Mouse (Mus musculus) kidney, embryonic 14.5 days (tissue): ENCODE measurements around the gene Umps. TPM values are rescaled to one million over a fixed set of nuclear protein-coding genes. Genes with fewer than 3 reads are reported as not detected.

Experiments
- ATAC-seq: fragments of 200-750 bp; cut with Nextera tagmentation; 2 replicates; pipeline ENCODE4 v1.8.0; 2017; ENCODE audit warnings: moderate number of reproducible peaks, mild to moderate bottlenecking, moderate TSS enrichment, moderate library complexity; ENCODE audit not compliant: low FRiP score, low TSS enrichment
- H3K27ac ChIP-seq: fragments of 300-500 bp; sonication (generic); 2 replicates; pipeline ENCODE4 v1.5.1; 2014; ENCODE audit warnings: low read depth, mild to moderate bottlenecking, low read length, moderate library complexity, mixed read lengths
- H3K27me3 ChIP-seq: fragments of 300-500 bp; sonication (generic); 2 replicates; pipeline ENCODE4 v1.6.1; 2014; ENCODE audit warnings: mild to moderate bottlenecking, low read length; ENCODE audit not compliant: control insufficient read depth, insufficient read depth
- H3K36me3 ChIP-seq: fragments of 300-500 bp; sonication (generic); 2 replicates; pipeline ENCODE4 v1.6.1; 2014; ENCODE audit warnings: low read length, mixed read lengths; ENCODE audit not compliant: control insufficient read depth, insufficient read depth
- H3K4me1 ChIP-seq: fragments of 300-500 bp; sonication (generic); 2 replicates; pipeline ENCODE4 v1.6.1; 2014; ENCODE audit warnings: low read length, mixed read lengths; ENCODE audit not compliant: control insufficient read depth, insufficient read depth
- H3K4me2 ChIP-seq: fragments of 300-500 bp; sonication (generic); replicated peaks from 2 replicates; pipeline ENCODE4 v1.6.1; 2014; ENCODE audit warnings: low read depth, mild to moderate bottlenecking, low read length
- H3K4me3 ChIP-seq: fragments of 300-500 bp; sonication (generic); 2 replicates; pipeline ENCODE4 v1.5.1; 2014; ENCODE audit warnings: mild to moderate bottlenecking, low read length
- H3K9ac ChIP-seq: fragments of 300-500 bp; sonication (generic); 2 replicates; pipeline ENCODE4 v1.6.1; 2014; ENCODE audit warnings: low read depth, mild to moderate bottlenecking, low read length, moderate library complexity
- H3K9me3 ChIP-seq: fragments of 300-500 bp; sonication (generic); 2 replicates; pipeline ENCODE4 v1.6.1; 2016; ENCODE audit warnings: low read length; ENCODE audit not compliant: control insufficient read depth
- WGBS: fragments of 180-500 bp; shearing (Covaris S2); extraction: QIAGEN DNeasy Blood & Tissue Kit; methylation state at CpG from one replicate; pipeline ENCODE4 v1.1.7; 2014; 5-methylcytosine and 5-hydroxymethylcytosine counted together
- polyA plus RNA-seq: library from polyadenylated mRNA; unstranded; fragments of >200 nt; fragmentation: Nextera tagmentation; extraction: Ambion mirVana; gene quantifications from 2 replicates; pipeline ENCODE4 v1.2.1, GENCODE M21; 2014

Gene Umps
- polyA plus RNA-seq, 1 experiment from 2014 or later, result 72.2 TPM

- no peak for ATAC-seq
- Histone ChIP-seq H3K4me2 (no peak overlapping the region), H3K4me1 (no peaks in the 10 kb centered on the region), H3K4me3 (no peak overlapping the region), H3K36me3 (no peaks in the 10 kb centered on the region), H3K9me3 (no peaks in the 10 kb centered on the region), H3K27me3 (no peaks in the 10 kb centered on the region), H3K9ac (no peak overlapping the region), H3K27ac (no peak overlapping the region)
- 86% methylated on average over 6 of the region's 6 CpGs for WGBS
These were observed 31.2 kb upstream of the Umps start for GRCm38 (mm10) chr16:33998011-33998410.

GRCm38 (mm10) chr16:33996030-33996429 is 29.2 kb upstream of the Umps start:
- ATAC-seq, result no peak
- no peak overlapping the region for H3K9ac ChIP-seq
- H3K27me3 ChIP-seq, result no peaks in the 10 kb centered on the region
- H3K4me1 ChIP-seq, result no peaks in the 10 kb centered on the region
- WGBS, result 7% methylated on average over 5 of the region's 5 CpGs
- H3K4me2 ChIP-seq, result no peak overlapping the region
- H3K4me3 ChIP-seq, result no peak overlapping the region
- H3K9me3 ChIP-seq, result no peaks in the 10 kb centered on the region
- no peak overlapping the region for H3K27ac ChIP-seq
- no peaks in the 10 kb centered on the region for H3K36me3 ChIP-seq

GRCm38 (mm10) chr16:33995496-33995895 is 28.7 kb upstream of the Umps start:
- no peaks in the 10 kb centered on the region for H3K4me1 ChIP-seq
- no peak overlapping the region for H3K9ac ChIP-seq
- H3K36me3 ChIP-seq, result no peaks in the 10 kb centered on the region
- H3K27me3 ChIP-seq, result no peaks in the 10 kb centered on the region
- H3K4me2 ChIP-seq, result no peak overlapping the region
- no peak overlapping the region for H3K4me3 ChIP-seq
- no peak for ATAC-seq
- WGBS, result 72% methylated on average over 3 of the region's 3 CpGs
- no peaks in the 10 kb centered on the region for H3K9me3 ChIP-seq
- H3K27ac ChIP-seq, result no peak overlapping the region

DNA sequence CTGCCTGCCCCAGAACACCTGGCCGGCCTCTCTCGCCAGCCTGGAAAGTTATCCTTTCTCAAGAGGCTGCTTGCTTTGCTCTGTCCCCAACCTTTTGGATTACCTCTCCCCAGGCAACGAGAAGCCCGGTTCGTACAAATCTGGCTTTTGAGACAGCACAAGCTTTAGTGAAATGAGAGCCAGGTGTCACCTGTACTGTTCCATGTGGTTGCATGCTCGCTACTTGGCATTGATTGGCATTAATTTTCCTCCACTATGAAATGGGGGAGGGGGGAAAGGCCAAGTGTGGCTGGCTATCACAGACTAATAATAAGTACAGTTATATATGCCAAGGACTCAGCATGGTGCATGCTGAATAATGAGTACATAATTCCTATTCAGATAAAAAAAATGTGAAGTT is 27.5 kb upstream of the Umps start:
- WGBS, result 86% methylated on average over 6 of the region's 6 CpGs
- ATAC-seq, result no peak
- H3K9me3 ChIP-seq, result no peaks in the 10 kb centered on the region

GRCm38 (mm10) chr16:33990712-33991111 is 23.9 kb upstream of the Umps start:
- 0 out of 2 replicates have a peak, but pooled peaks cover 2% of the 10 kb centered on the region for H3K4me1 ChIP-seq
- H3K4me3 ChIP-seq, result no peak overlapping the region
- no peak overlapping the region for H3K27ac ChIP-seq
- H3K36me3 ChIP-seq, result no peaks in the 10 kb centered on the region
- H3K9me3 ChIP-seq, result no peaks in the 10 kb centered on the region
- WGBS, result 85% methylated on average over 4 of the region's 4 CpGs
- H3K4me2 ChIP-seq, result no peak overlapping the region
- H3K27me3 ChIP-seq, result no peaks in the 10 kb centered on the region
- no peak overlapping the region for H3K9ac ChIP-seq
- ATAC-seq, result no peak

More for the DNA sequence above, 27.5 kb upstream of the Umps start:
- Histone ChIP-seq H3K27ac (no peak overlapping the region), H3K4me2 (no peak overlapping the region), H3K27me3 (no peaks in the 10 kb centered on the region), H3K9ac (no peak overlapping the region), H3K36me3 (no peaks in the 10 kb centered on the region), H3K4me1 (no peaks in the 10 kb centered on the region), H3K4me3 (no peak overlapping the region)

DNA sequence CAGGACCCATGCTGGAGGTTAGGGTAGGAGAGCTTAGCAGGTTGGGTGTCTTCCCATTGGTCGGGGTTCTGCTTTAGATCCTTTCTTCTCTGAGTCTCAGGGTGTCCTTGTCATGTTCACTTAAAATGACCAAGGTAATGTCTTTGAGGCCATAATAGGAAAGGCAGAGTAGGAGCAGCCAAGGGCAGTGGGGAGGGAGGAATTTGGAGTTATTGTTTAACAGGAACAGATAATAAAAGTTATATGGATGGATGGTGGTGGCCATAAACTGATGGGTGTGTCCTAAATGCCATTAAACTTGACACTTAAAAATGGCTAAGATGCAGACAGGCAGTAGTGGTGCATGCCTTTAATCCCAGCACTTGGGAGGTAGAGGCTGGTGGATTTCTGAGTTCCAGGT is 22.3 kb upstream of the Umps start:
- Histone ChIP-seq H3K4me3 (no peak overlapping the region), H3K27me3 (no peaks in the 10 kb centered on the region), H3K9me3 (no peaks in the 10 kb centered on the region), H3K36me3 (no peaks in the 10 kb centered on the region), H3K4me2 (no peak overlapping the region), H3K9ac (no peak overlapping the region), H3K27ac (no peak overlapping the region), H3K4me1 (0 out of 2 replicates have a peak, but pooled peaks cover 2% of the 10 kb centered on the region)
- no peak for ATAC-seq
- WGBS, result 65% methylated on average over 1 of the region's 1 CpGs

DNA sequence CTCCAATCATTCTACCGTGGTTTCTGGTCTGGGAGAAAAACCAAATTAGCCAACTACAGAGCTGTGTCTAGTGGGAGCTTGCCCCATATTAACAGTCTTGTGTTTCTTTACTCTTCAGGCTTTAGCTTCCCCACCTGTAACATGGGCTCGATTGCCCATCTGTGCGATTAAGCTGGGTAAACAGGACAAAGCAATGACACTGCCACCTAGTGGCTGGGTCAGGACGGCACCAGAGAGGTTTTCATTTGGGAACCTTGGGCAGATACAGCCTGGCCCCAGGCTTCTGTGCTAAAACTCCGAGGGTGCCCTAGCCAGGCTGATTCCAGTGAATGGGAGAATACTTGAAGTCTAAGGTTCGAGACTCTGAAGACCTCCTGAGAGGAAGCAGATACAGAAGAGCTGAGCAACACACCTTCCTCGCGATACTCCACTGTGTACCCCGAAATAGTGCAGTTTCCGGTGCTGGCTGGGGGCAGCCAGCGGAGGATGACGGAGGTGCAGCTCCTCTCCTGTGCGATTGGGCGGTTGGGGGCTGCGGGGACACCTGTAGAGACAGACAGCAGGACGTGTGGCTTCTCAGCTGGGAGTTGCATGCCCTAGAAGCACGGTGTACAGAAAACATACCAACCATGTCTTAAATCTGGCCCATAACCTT is 21.6 kb upstream of the Umps start:
- Histone ChIP-seq H3K4me2 (no peak overlapping the region), H3K9ac (no peak overlapping the region), H3K4me1 (0 out of 2 replicates have a peak, but pooled peaks cover 2% of the 10 kb centered on the region), H3K4me3 (no peak overlapping the region), H3K27ac (no peak overlapping the region), H3K9me3 (no peaks in the 10 kb centered on the region), H3K27me3 (no peaks in the 10 kb centered on the region), H3K36me3 (no peaks in the 10 kb centered on the region)
- WGBS, result 61% methylated on average over 17 of the region's 17 CpGs
- no peak; the same call in 1 of the 2 replicates for ATAC-seq

DNA sequence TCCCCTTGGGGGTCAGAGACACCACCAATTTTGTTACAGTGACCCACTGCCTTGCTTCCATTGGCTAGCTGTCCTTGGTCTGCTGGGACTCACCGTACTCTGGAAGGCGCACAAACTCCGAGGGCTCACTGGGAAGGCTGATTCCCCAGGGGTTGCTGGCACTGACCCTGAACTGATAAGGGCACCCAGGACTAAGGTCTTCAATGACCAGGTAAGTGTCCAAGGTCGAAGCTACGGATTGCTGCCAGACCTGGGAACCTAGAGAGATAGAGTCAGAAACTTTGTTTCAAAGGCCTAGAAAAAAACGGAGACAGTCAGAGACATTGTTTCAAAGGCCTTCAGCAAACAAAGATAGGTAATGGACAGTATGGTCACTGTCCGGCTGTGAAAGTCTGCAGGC is 20.2 kb upstream of the Umps start:
- 88% methylated on average over 7 of the region's 7 CpGs for WGBS
- Histone ChIP-seq H3K27ac (no peak overlapping the region), H3K4me3 (no peak overlapping the region), H3K36me3 (no peaks in the 10 kb centered on the region), H3K9me3 (no peaks in the 10 kb centered on the region), H3K4me1 (0 out of 2 replicates have a peak, but pooled peaks cover 2% of the 10 kb centered on the region), H3K9ac (no peak overlapping the region), H3K4me2 (no peak overlapping the region), H3K27me3 (no peaks in the 10 kb centered on the region)
- no peak for ATAC-seq

DNA sequence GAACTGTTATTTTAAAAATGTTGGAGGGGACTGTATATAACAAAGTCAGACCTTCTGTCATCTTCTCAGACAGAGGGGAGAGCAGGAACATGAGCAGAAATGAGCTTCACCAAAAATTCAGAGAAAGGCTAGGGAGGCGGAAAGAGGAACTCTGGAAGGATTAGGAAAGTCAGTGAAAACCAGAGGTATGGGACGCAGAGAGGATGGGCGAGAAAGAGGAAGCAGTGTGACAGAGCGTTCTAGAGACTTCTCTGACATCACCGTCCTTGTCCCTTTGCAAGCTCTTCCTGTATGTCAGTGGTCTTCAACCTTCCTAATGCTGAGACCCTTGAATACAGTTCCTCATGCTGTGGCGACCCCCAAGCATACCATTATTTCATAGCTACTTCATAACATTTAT is 18.5 kb upstream of the Umps start:
- 84% methylated on average over 6 of the region's 6 CpGs for WGBS
- ATAC-seq, result no peak
- Histone ChIP-seq H3K4me3 (no peak overlapping the region), H3K9ac (no peak overlapping the region), H3K36me3 (no peaks in the 10 kb centered on the region), H3K27ac (no peak overlapping the region), H3K4me1 (0 out of 2 replicates have a peak, but pooled peaks cover 2% of the 10 kb centered on the region), H3K27me3 (no peaks in the 10 kb centered on the region), H3K9me3 (no peaks in the 10 kb centered on the region), H3K4me2 (no peak overlapping the region)
